Mouse (Mus musculus) bone marrow, adult 2 months (tissue): Measurements from ENCODE around the gene Plk5.

Experiments used
- CTCF ChIP-seq: fragments of 200-500 bp; IDR thresholded peaks from 2 replicates; pipeline ENCODE4 v1.5.1; 2011; ENCODE audit warnings: low read length, control low read depth; ENCODE audit not compliant: control insufficient read depth, insufficient read depth
- POLR2A ChIP-seq: fragments of 200-500 bp; IDR thresholded peaks from 2 replicates; pipeline ENCODE4 v1.6.1; 2011; ENCODE audit warnings: low read depth, mild to moderate bottlenecking, control low read depth, low read length, borderline replicate concordance; ENCODE audit not compliant: control insufficient read depth

DNA sequence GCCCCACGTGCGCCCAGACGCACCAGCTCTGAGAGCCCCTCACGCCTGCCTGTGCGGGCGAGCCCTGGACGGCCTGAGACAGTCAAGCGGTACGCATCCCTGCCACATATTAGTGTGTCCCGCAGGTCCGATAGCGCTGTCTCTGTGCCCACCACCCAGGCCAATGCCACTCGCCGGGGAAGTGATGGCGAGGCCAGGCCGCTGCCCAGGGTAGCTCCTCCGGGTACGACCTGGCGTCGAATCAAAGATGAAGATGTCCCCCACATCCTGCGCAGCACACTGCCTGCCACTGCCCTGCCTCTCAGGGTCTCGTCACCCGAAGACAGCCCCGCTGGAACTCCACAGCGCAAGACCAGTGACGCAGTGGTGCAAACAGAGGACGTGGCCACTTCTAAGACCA is 40.9 kb upstream of the Plk5 start:
- TF ChIP-seq CTCF, result no peak
- no peak for TF ChIP-seq POLR2A
